Mouse (Mus musculus): Measurements from ENCODE around the gene Enah.

- TF ChIP-seq POU5F1 (IDR thresholded peaks at IDR 0.05; ENCODE audit: borderline replicate concordance, low read length): no peak
- no peak for TF ChIP-seq CTCF (conservative IDR thresholded peaks at IDR 0.05; ENCODE audit: low read length)
- TF ChIP-seq NANOG (IDR thresholded peaks at IDR 0.05; ENCODE audit: borderline replicate concordance, low read length): no peak
Measured at GRCm38 (mm10) chr1:181865863-181866216, 153.9 kb downstream of the Enah start.
